Mouse (Mus musculus) splenic B cell, adult 2 months (primary cell): ENCODE results near the gene Mob1a.
A peak's percentile ranks its signal among the peaks of the same experiment; 100 is the strongest.
"Not testable (repeated sequence)": the region's sequence is repeated elsewhere in the genome, so short reads cannot be mapped to it uniquely, and the experiment has no call there.

Experiments
- DNase-seq: peaks from one replicate; pipeline ENCODE4 v3.0.0-alpha.2; 2011; ENCODE audit warnings: low read depth, low spot score
- H3K27me3 ChIP-seq: 2 replicates; pipeline ENCODE4 v1.6.1; 2012; ENCODE audit warnings: mild to moderate bottlenecking, low read length, moderate library complexity, mixed read lengths; ENCODE audit not compliant: control insufficient read depth, poor library complexity, insufficient read depth, severe bottlenecking
- H3K36me3 ChIP-seq: 2 replicates; pipeline ENCODE4 v1.6.1; 2012; ENCODE audit warnings: mild to moderate bottlenecking, low read length, moderate library complexity, mixed read lengths; ENCODE audit not compliant: control insufficient read depth, poor library complexity, insufficient read depth, severe bottlenecking

Mob1a gene

GRCm38 (mm10) chr6:83321927-83322326 lies 3.9 kb upstream of the Mob1a start:
- Histone ChIP-seq H3K27me3 (no peaks in the 10 kb centered on the region), H3K36me3 (no peaks in the 10 kb centered on the region)
- DNase-seq: peak; percentile 71

GRCm38 (mm10) chr6:83322794-83323193 lies 3.0 kb upstream of the Mob1a start:
- H3K36me3 ChIP-seq: 0 out of 2 replicates have a peak, but pooled peaks cover 1% of the 10 kb centered on the region

GRCm38 (mm10) chr6:83323652-83324419 lies 2.0 kb upstream of the Mob1a start:
- 0 out of 2 replicates have a peak, but pooled peaks cover 2% of the 10 kb centered on the region for H3K36me3 ChIP-seq
- DNase-seq: peak; percentile 71
- no peaks in the 10 kb centered on the region for H3K27me3 ChIP-seq

More at GRCm38 (mm10) chr6:83322794-83323193, 3.0 kb upstream of the Mob1a start:
- no peak for DNase-seq
- no peaks in the 10 kb centered on the region for H3K27me3 ChIP-seq

GRCm38 (mm10) chr6:83326394-83326736 lies 549 bp downstream of the Mob1a start:
- no peaks in the 10 kb centered on the region for H3K27me3 ChIP-seq
- peaks cover 16% of the 10 kb centered on the region for H3K36me3 ChIP-seq
- no peak for DNase-seq

GRCm38 (mm10) chr6:83326761-83327160 lies 945 bp downstream of the Mob1a start:
- no peaks in the 10 kb centered on the region for H3K27me3 ChIP-seq
- DNase-seq: no peak

GRCm38 (mm10) chr6:83327591-83328190 lies 1.9 kb downstream of the Mob1a start:
- Histone ChIP-seq H3K36me3 (peaks cover 22% of the 10 kb centered on the region), H3K27me3 (no peaks in the 10 kb centered on the region)
- peak; percentile 60 for DNase-seq

More at GRCm38 (mm10) chr6:83326761-83327160, 945 bp downstream of the Mob1a start:
- H3K36me3 ChIP-seq: peaks cover 17% of the 10 kb centered on the region

GRCm38 (mm10) chr6:83341387-83341786 lies 15.6 kb downstream of the Mob1a start:
- no peaks in the 10 kb centered on the region for H3K27me3 ChIP-seq
- H3K36me3 ChIP-seq: peaks cover 14% of the 10 kb centered on the region

GRCm38 (mm10) chr6:83342957-83343356 lies 17.1 kb downstream of the Mob1a start:
- peaks cover 14% of the 10 kb centered on the region for H3K36me3 ChIP-seq
- H3K27me3 ChIP-seq: no peaks in the 10 kb centered on the region
- no peak for DNase-seq

More at GRCm38 (mm10) chr6:83341387-83341786, 15.6 kb downstream of the Mob1a start:
- no peak for DNase-seq

GRCm38 (mm10) chr6:83345285-83345684 lies 19.5 kb downstream of the Mob1a start:
- not testable (repeated sequence) for H3K27me3 ChIP-seq, DNase-seq, H3K36me3 ChIP-seq

- H3K27me3 ChIP-seq: no peaks in the 10 kb centered on the region
- H3K36me3 ChIP-seq: peaks cover 2% of the 10 kb centered on the region; the same call in 1 of the 2 replicates
- DNase-seq: no peak
Observed at GRCm38 (mm10) chr6:83347916-83348315, 22.1 kb downstream of the Mob1a start.

GRCm38 (mm10) chr6:83348873-83349272 lies 23.1 kb downstream of the Mob1a start, which contains the start of gene Bola3:
Bola3 (plus strand) TSS chr6:83349147.
- DNase-seq: no peak
- H3K36me3 ChIP-seq: 0 out of 2 replicates have a peak, but pooled peaks cover 2% of the 10 kb centered on the region
- H3K27me3 ChIP-seq: no peaks in the 10 kb centered on the region

GRCm38 (mm10) chr6:83349274-83349958 lies 23.6 kb downstream of the Mob1a start:
- peak; percentile 91 for DNase-seq

GRCm38 (mm10) chr6:83350172-83350571 lies 24.4 kb downstream of the Mob1a start:
- H3K27me3 ChIP-seq: no peaks in the 10 kb centered on the region
- 0 out of 2 replicates have a peak, but pooled peaks cover 3% of the 10 kb centered on the region for H3K36me3 ChIP-seq
- no peak for DNase-seq

More at GRCm38 (mm10) chr6:83349274-83349958, 23.6 kb downstream of the Mob1a start:
- H3K36me3 ChIP-seq: 0 out of 2 replicates have a peak, but pooled peaks cover 3% of the 10 kb centered on the region
- H3K27me3 ChIP-seq: no peaks in the 10 kb centered on the region

GRCm38 (mm10) chr6:83350851-83351405 lies 25.1 kb downstream of the Mob1a start:
- DNase-seq: no peak
- H3K27me3 ChIP-seq: no peaks in the 10 kb centered on the region
- H3K36me3 ChIP-seq: 0 out of 2 replicates have a peak, but pooled peaks cover 3% of the 10 kb centered on the region
